Mouse (Mus musculus) megakaryocyte, embryonic 14.5 days (primary cell): ENCODE data around the gene Gm11564.

Source experiments
- FLI1 ChIP-seq: IDR thresholded peaks from 2 replicates; pipeline ENCODE4 v1.6.1; 2012; ENCODE audit warnings: low read length, inconsistent platforms, mixed read lengths
- GATA1 ChIP-seq: IDR thresholded peaks from 3 replicates; pipeline ENCODE4 v1.6.1; 2012; ENCODE audit warnings: mixed read lengths, low read length, inconsistent platforms, borderline replicate concordance

GRCm38 (mm10) chr11:99854121-99854520 lies 38.7 kb upstream of the Gm11564 start:
- TF ChIP-seq GATA1 (no peak), FLI1 (no peak)
